Mouse (Mus musculus) heart, adult 18-20 months (tissue): Measurements from ENCODE around the gene Fuom. TPM values are rescaled to one million over a fixed set of nuclear protein-coding genes. Genes with fewer than 3 reads are reported as not detected.
"Not testable (repeated sequence)": the region's sequence is repeated elsewhere in the genome, so short reads cannot be mapped to it uniquely, and the experiment has no call there.

Experiments
- DNase-seq, 2 experiments: peaks; one replicate each; pipeline ENCODE4 v3.0.0; 2021 to 2022; ENCODE audit warnings: mixed read lengths in 1 of 2
- long read RNA-seq, 2 experiments: library from polyadenylated mRNA; stranded (forward); transcript quantifications; one replicate each; pipeline ENCODE4 v2.0.0; 2021
- total RNA-seq, 2 experiments: library from RNA; stranded (reverse); gene quantifications; 2 replicates each; pipeline ENCODE4 v1.2.3; 2021

Gene Fuom
- total RNA-seq: 10 to 100 TPM; 76.2 to 87.2 TPM
- long read RNA-seq, experiment 1, transcript Fuom-201 (6 exons, 685 nt): major isoform, 53 of 78 reads
- long read RNA-seq, experiment 1, transcript Fuom-209 (6 exons, 536 nt): minor isoform, 7 of 78 reads
- long read RNA-seq, experiment 1, partial matches to known transcripts: 3 of 78 reads
- long read RNA-seq, experiment 1, other reads (novel, unspliced or antisense): 9 of 78 reads
- long read RNA-seq, experiment 2, transcript Fuom-201 (6 exons, 685 nt): major isoform, 44 of 67 reads
- long read RNA-seq, experiment 2, partial matches to known transcripts: 6 of 67 reads
- long read RNA-seq, experiment 2, other reads (novel, unspliced or antisense): 9 of 67 reads

GRCm38 (mm10) chr7:140101993-140102860, at the start of gene Fuom:
Gene Fuom, minus strand, starts transcription at chr7:140102441.
- DNase-seq: peak; percentile 92 to 93

- DNase-seq: no peak
Measured at GRCm38 (mm10) chr7:140144550-140144949, 42.3 kb upstream of the Fuom start.

GRCm38 (mm10) chr7:140141350-140141749, 39.1 kb upstream of the Fuom start:
- DNase-seq: peak; percentile 70 to 80

GRCm38 (mm10) chr7:140138021-140138310, 35.7 kb upstream of the Fuom start:
- DNase-seq: no peak

- DNase-seq: peak; percentile 96 to 99
Measured at GRCm38 (mm10) chr7:140137135-140138020, 35.1 kb upstream of the Fuom start, which contains the start of gene Mtg1. Gene Mtg1, plus strand, starts transcription at chr7:140137564.

- no peak for DNase-seq
Measured at GRCm38 (mm10) chr7:140135106-140135770, 33.0 kb upstream of the Fuom start.

- not testable (repeated sequence) for DNase-seq
Measured at GRCm38 (mm10) chr7:140134033-140134432, 31.8 kb upstream of the Fuom start.

- DNase-seq: not testable (repeated sequence)
Measured at GRCm38 (mm10) chr7:140132184-140132583, 29.9 kb upstream of the Fuom start.

GRCm38 (mm10) chr7:140127911-140128310, 25.7 kb upstream of the Fuom start:
- peak in 1 of 2 experiments; percentile 41 for DNase-seq

GRCm38 (mm10) chr7:140126934-140127333, 24.7 kb upstream of the Fuom start:
- no peak for DNase-seq

- DNase-seq: no peak
Measured at GRCm38 (mm10) chr7:140126022-140126350, 23.7 kb upstream of the Fuom start.

- peak; percentile 96 to 97 for DNase-seq
Measured at GRCm38 (mm10) chr7:140125278-140126021, 23.2 kb upstream of the Fuom start.

- DNase-seq: no peak
Measured at GRCm38 (mm10) chr7:140124382-140124781, 22.1 kb upstream of the Fuom start.

- peak in 1 of 2 experiments; percentile 26 for DNase-seq
Measured at GRCm38 (mm10) chr7:140122765-140123164, 20.5 kb upstream of the Fuom start.

- no peak for DNase-seq
Measured at GRCm38 (mm10) chr7:140121338-140121910, 19.2 kb upstream of the Fuom start.

GRCm38 (mm10) chr7:140120484-140120883, 18.2 kb upstream of the Fuom start:
- DNase-seq: no peak

GRCm38 (mm10) chr7:140116329-140117054, 14.3 kb upstream of the Fuom start, which contains the start of gene Echs1:
Gene Echs1, minus strand, starts transcription at chr7:140116476.
- DNase-seq: peak; percentile 95 to 96

GRCm38 (mm10) chr7:140115583-140116328, 13.5 kb upstream of the Fuom start, which contains the start of gene Paox:
Gene Paox, plus strand, starts transcription at chr7:140115799.
- peak; percentile 74 to 85 for DNase-seq

GRCm38 (mm10) chr7:140111943-140112342, 9.7 kb upstream of the Fuom start:
- DNase-seq: no peak
